Mouse (Mus musculus) forelimb bud, embryonic 11.5 days (tissue): ENCODE measurements around the gene Cir1.
A peak's percentile ranks its signal among the peaks of the same experiment; 100 is the strongest.

Experiments
- DNase-seq: peaks from one replicate; pipeline ENCODE4 v3.0.0-alpha.2; 2012; ENCODE audit warnings: low read depth, low spot score

The Cir1 gene

GRCm38 (mm10) chr2:73312152-73313116 lies at the start of gene Cir1, which contains the start of gene Scrn3:
Gene Cir1, minus strand, starts transcription at chr2:73312701.
Gene Scrn3, plus strand, starts transcription at chr2:73312601.
- peak; percentile 97 for DNase-seq

- DNase-seq, result no peak
Measured at GRCm38 (mm10) chr2:73360536-73360935, 48.0 kb upstream of the Cir1 start.

- no peak for DNase-seq
Measured at GRCm38 (mm10) chr2:73359941-73360340, 47.4 kb upstream of the Cir1 start.

- peak; percentile 47 for DNase-seq
Measured at GRCm38 (mm10) chr2:73357004-73357403, 44.5 kb upstream of the Cir1 start.

- no peak for DNase-seq
Measured at GRCm38 (mm10) chr2:73351927-73352374, 39.5 kb upstream of the Cir1 start.

GRCm38 (mm10) chr2:73351496-73351895 lies 39.0 kb upstream of the Cir1 start:
- DNase-seq, result no peak

GRCm38 (mm10) chr2:73348221-73348620 lies 35.7 kb upstream of the Cir1 start:
- no peak for DNase-seq

GRCm38 (mm10) chr2:73347766-73348165 lies 35.3 kb upstream of the Cir1 start:
- DNase-seq, result no peak

- peak; percentile 31 for DNase-seq
Measured at GRCm38 (mm10) chr2:73347136-73347535, 34.6 kb upstream of the Cir1 start.

GRCm38 (mm10) chr2:73346345-73347086 lies 34.0 kb upstream of the Cir1 start:
- no peak for DNase-seq

- DNase-seq, result peak; percentile 18
Measured at GRCm38 (mm10) chr2:73345204-73345603, 32.7 kb upstream of the Cir1 start.

- no peak for DNase-seq
Measured at GRCm38 (mm10) chr2:73343701-73344100, 31.2 kb upstream of the Cir1 start.

- no peak for DNase-seq
Measured at GRCm38 (mm10) chr2:73338415-73338814, 25.9 kb upstream of the Cir1 start.

- no peak for DNase-seq
Measured at GRCm38 (mm10) chr2:73335949-73336348, 23.4 kb upstream of the Cir1 start.

- DNase-seq, result no peak
Measured at GRCm38 (mm10) chr2:73325871-73326270, 13.4 kb upstream of the Cir1 start.

- no peak for DNase-seq
Measured at GRCm38 (mm10) chr2:73322991-73323390, 10.5 kb upstream of the Cir1 start.

- no peak for DNase-seq
Measured at GRCm38 (mm10) chr2:73319218-73319617, 6.7 kb upstream of the Cir1 start.

- no peak for DNase-seq
Measured at GRCm38 (mm10) chr2:73317426-73317825, 4.9 kb upstream of the Cir1 start.

GRCm38 (mm10) chr2:73314311-73314710 lies 1.8 kb upstream of the Cir1 start:
- no peak for DNase-seq

- peak; percentile 19 for DNase-seq
Measured at GRCm38 (mm10) chr2:73313117-73313501, 608 bp upstream of the Cir1 start.

- no peak for DNase-seq
Measured at GRCm38 (mm10) chr2:73306006-73306405, 6.5 kb downstream of the Cir1 start.

GRCm38 (mm10) chr2:73304506-73304905 lies 8.0 kb downstream of the Cir1 start:
- no peak for DNase-seq
